Mouse (Mus musculus) liver, embryonic 16.5 days (tissue): ENCODE results near the gene Tm6sf1. TPM values are rescaled to one million over a fixed set of nuclear protein-coding genes. Genes with fewer than 3 reads are reported as not detected.

Experiments
- ATAC-seq: fragments of 200-750 bp; cut with Nextera tagmentation; 2 replicates; pipeline ENCODE4 v1.8.0; 2017; ENCODE audit warnings: low read depth, mild to moderate bottlenecking, moderate number of reproducible peaks, moderate library complexity
- H3K27ac ChIP-seq: fragments of 300-500 bp; sonication (generic); 2 replicates; pipeline ENCODE4 v1.5.1; 2014; ENCODE audit warnings: mild to moderate bottlenecking, low read length
- H3K27me3 ChIP-seq: fragments of 300-500 bp; sonication (generic); 2 replicates; pipeline ENCODE4 v1.6.1; 2014; ENCODE audit warnings: low read depth, low read length, mixed read lengths; ENCODE audit not compliant: control insufficient read depth, insufficient read depth
- H3K36me3 ChIP-seq: fragments of 300-500 bp; sonication (generic); 2 replicates; pipeline ENCODE4 v1.6.1; 2014; ENCODE audit warnings: mild to moderate bottlenecking; ENCODE audit not compliant: control insufficient read depth, insufficient read depth
- H3K4me1 ChIP-seq: fragments of 300-500 bp; sonication (generic); 2 replicates; pipeline ENCODE4 v1.6.1; 2014; ENCODE audit warnings: low read depth, low read length, mixed read lengths; ENCODE audit not compliant: control insufficient read depth
- H3K4me2 ChIP-seq: fragments of 300-500 bp; sonication (generic); 2 replicates; pipeline ENCODE4 v1.6.1; 2014; ENCODE audit warnings: low read depth, low read length, mixed read lengths
- H3K4me3 ChIP-seq: fragments of 300-500 bp; sonication (generic); 2 replicates; pipeline ENCODE4 v1.5.1; 2014; ENCODE audit warnings: low read depth, mild to moderate bottlenecking, low read length
- H3K9ac ChIP-seq: fragments of 300-500 bp; sonication (generic); 2 replicates; pipeline ENCODE4 v1.6.1; 2014; ENCODE audit warnings: low read depth, low read length
- H3K9me3 ChIP-seq: fragments of 300-500 bp; sonication (generic); replicated peaks from 2 replicates; pipeline ENCODE4 v1.6.1; 2016; ENCODE audit warnings: low read length; ENCODE audit not compliant: control insufficient read depth
- WGBS: fragments of 180-500 bp; shearing (Covaris S2); extraction: QIAGEN DNeasy Blood & Tissue Kit; methylation state at CpG from one replicate; pipeline ENCODE4 v1.1.7; 2014; ENCODE audit not compliant: insufficient replicate concordance; 5-methylcytosine and 5-hydroxymethylcytosine counted together
- polyA plus RNA-seq: library from polyadenylated mRNA; unstranded; fragments of >200 nt; fragmentation: Nextera tagmentation; extraction: Ambion mirVana; gene quantifications from 2 replicates; pipeline ENCODE4 v1.2.1, GENCODE M21; 2015

The Tm6sf1 gene
- polyA plus RNA-seq: 9.6 and 10.4 TPM in 2 replicates

DNA sequence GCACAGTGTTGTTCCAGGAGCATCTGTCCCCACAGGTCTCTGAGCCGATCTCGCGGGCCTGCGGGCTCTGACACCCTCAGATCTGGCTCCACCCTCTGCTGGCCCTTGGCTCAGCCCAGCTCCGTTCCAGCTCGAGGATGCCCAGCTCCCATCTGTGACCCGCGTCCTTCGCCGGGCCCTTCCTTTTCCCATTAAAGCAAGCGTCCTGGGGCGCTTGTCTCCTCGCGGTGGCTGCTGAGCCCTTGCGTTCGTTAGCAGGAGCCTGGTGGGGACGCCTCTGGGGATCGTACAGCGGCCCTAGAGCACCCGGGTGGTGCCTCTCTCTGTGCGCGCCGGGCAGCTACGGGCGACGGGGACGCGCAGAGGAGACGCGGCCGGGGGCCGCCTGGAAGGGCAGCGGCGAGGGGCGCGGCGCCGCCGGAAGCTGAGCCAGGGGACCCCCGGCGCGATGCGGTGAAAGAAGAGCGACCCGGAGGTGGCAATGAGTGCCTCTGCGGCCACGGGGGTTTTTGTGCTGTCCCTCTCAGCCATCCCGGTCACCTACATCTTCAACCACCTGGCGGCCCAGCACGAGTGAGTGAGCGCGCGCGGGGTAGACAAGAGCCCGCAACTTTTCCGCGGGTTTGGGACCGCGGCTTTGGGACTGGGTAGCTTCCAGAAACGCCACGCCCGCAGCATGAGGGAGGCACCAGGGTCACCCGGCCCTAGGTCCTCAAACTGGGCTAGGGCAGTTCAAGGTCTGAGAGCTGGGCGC, at the start of gene Tm6sf1:
Gene Tm6sf1 (plus strand): TSS at position 34 of the 754 bp plus-strand sequence.
- Histone ChIP-seq H3K27ac (peak within 1 kb of the TSS; percentile 8), H3K4me3 (peak within 1 kb of the TSS; percentile 54), H3K4me1 (no peaks in the 10 kb centered on the region; the same call in none of the 2 replicates), H3K9me3 (no peaks in the 10 kb centered on the region), H3K4me2 (peak within 1 kb of the TSS; percentile 49), H3K36me3 (no peaks in the 10 kb centered on the region), H3K27me3 (peaks cover 60% of the 10 kb centered on the region), H3K9ac (peak within 1 kb of the TSS; percentile 42; the same call in 1 of the 2 replicates)
- under 1% methylated on average over 64 of the region's 64 CpGs for WGBS
- no peak; the same call in 1 of the 2 replicates for ATAC-seq

- Histone ChIP-seq H3K27me3 (no peaks in the 10 kb centered on the region), H3K27ac (no peak overlapping the region), H3K4me2 (no peak overlapping the region), H3K4me1 (peaks cover 19% of the 10 kb centered on the region), H3K36me3 (no peaks in the 10 kb centered on the region), H3K9ac (no peak overlapping the region), H3K4me3 (no peak overlapping the region), H3K9me3 (no peaks in the 10 kb centered on the region)
- ATAC-seq: no peak
- 41% methylated on average over 3 of the region's 3 CpGs for WGBS
Observed at GRCm38 (mm10) chr7:81824906-81825305, 33.9 kb upstream of the Tm6sf1 start.

DNA sequence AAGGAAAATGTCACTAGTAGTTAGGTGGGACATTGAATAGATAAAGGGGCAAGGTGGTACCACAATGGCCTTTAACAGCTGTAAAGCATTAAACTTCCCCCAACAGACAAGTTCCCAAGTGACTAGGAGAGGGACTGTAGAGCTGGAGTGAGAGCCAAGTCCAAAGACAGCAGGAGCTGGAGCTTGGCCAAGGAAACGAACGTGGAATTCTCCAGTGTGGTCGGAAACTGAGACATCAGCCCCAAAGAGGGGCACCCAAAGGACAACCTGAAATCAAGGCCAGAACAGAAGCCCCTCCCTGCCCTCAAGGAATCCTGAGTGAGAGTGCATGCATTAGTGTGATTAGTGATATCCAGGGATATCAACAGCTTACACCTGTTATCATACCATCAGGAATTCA, 33.4 kb upstream of the Tm6sf1 start:
- H3K36me3 ChIP-seq: no peaks in the 10 kb centered on the region
- no peak overlapping the region for H3K4me3 ChIP-seq
- peaks cover 21% of the 10 kb centered on the region for H3K4me1 ChIP-seq
- no peak for ATAC-seq
- H3K9ac ChIP-seq: no peak overlapping the region
- H3K27ac ChIP-seq: no peak overlapping the region
- WGBS: 70% methylated on average over 3 of the region's 3 CpGs
- H3K4me2 ChIP-seq: no peak overlapping the region
- no peaks in the 10 kb centered on the region for H3K27me3 ChIP-seq
- no peaks in the 10 kb centered on the region for H3K9me3 ChIP-seq

DNA sequence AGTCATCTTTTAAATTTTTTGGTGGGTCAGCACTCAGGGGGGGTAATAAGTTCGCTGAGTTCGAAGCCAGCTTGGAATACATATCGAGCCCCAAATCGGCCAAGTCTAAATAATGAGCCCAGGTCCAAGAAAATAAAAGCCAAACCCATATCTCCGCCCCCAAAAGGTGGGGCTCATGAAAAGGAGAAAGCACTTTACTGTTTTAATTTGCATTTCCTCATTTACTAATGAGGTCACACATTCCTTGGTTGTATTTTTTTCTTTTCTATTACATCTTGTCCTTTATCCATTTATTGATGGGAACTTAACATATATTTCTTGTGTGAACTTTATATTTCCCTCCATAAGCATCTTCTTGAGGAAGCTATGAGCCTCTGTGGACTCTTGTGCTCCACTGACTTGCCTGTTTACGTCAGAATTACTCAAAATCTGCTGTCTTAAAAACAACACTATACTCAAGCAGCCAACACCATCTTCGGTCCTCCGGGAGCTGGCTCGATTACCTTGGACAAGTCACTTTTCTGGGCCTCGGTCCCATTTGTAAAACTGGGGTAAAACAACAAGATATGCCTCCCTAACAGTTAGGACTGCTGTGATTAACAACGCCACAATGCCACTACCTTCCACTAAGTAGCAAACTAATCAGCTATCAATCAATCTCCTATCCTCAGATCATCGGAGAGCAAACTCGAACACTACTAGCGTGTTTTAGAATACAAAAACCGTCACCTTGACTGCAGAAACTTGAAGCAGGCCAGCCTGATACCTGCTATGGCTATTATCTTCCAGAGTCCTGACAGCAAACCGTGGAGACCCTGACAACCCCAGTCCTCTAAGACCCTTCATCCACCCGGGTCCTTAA, 30.8 kb upstream of the Tm6sf1 start:
- ATAC-seq: no peak
- peak overlapping the region; percentile 87 for H3K27ac ChIP-seq
- no peaks in the 10 kb centered on the region for H3K9me3 ChIP-seq
- peak overlapping the region; percentile 93 for H3K4me2 ChIP-seq
- no peaks in the 10 kb centered on the region for H3K36me3 ChIP-seq
- peak overlapping the region; percentile 86 for H3K4me3 ChIP-seq
- no peaks in the 10 kb centered on the region for H3K27me3 ChIP-seq
- peaks cover 21% of the 10 kb centered on the region for H3K4me1 ChIP-seq
- WGBS: 16% methylated on average over 17 of the region's 17 CpGs
- peak overlapping the region; percentile 87 for H3K9ac ChIP-seq

GRCm38 (mm10) chr7:81828681-81829378, 30.0 kb upstream of the Tm6sf1 start:
- Histone ChIP-seq H3K9ac (peak overlapping the region; percentile 87), H3K27me3 (no peaks in the 10 kb centered on the region), H3K4me2 (peak overlapping the region; percentile 93), H3K36me3 (no peaks in the 10 kb centered on the region), H3K27ac (peak overlapping the region; percentile 87), H3K9me3 (no peaks in the 10 kb centered on the region), H3K4me3 (peak overlapping the region; percentile 86), H3K4me1 (peaks cover 21% of the 10 kb centered on the region)
- peak; percentile 62 for ATAC-seq
- WGBS: under 1% methylated on average over 68 of the region's 91 CpGs

DNA sequence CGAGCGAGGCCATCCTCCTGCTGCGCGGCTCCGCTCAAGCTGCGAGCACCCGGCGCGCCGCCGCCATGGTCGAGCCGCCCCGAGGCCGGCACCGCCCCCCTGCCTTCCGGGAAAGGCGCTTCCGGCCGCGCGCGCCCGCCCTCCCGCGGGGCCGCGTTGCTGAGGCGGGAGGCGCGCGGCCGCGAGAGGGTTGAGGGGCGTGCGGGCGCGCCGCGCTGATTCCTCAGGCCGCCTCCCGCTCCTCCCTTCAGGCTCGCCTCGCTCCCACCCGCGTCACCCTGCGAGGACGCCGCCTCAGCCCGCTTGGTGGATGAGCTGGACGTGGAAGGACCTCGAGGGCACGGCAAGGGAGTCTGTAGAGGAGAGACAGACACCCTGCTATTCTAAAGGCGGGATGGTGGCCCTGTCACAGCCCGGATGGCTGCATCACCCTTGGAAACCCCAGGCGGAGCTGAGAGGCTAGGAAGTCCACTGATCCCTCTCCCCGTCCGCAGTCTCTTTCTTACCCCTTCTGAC, 29.4 kb upstream of the Tm6sf1 start, which contains the start of gene Btbd1:
Gene Btbd1 (minus strand): TSS at position 53 of the 516 bp plus-strand sequence.
- no peaks in the 10 kb centered on the region for H3K36me3 ChIP-seq
- peak; percentile 94 for ATAC-seq
- 2% methylated on average over 44 of the region's 58 CpGs for WGBS
- H3K4me2 ChIP-seq: peak within 1 kb of the TSS; percentile 93
- H3K9ac ChIP-seq: peak within 1 kb of the TSS; percentile 87
- no peaks in the 10 kb centered on the region for H3K9me3 ChIP-seq
- H3K27ac ChIP-seq: peak within 1 kb of the TSS; percentile 87
- peak within 1 kb of the TSS; percentile 86 for H3K4me3 ChIP-seq
- peaks cover 21% of the 10 kb centered on the region for H3K4me1 ChIP-seq
- H3K27me3 ChIP-seq: no peaks in the 10 kb centered on the region

- H3K4me3 ChIP-seq: no peak overlapping the region
- no peaks in the 10 kb centered on the region for H3K9me3 ChIP-seq
- H3K9ac ChIP-seq: no peak overlapping the region
- H3K4me1 ChIP-seq: peaks cover 2% of the 10 kb centered on the region
- no peak overlapping the region for H3K4me2 ChIP-seq
- no peaks in the 10 kb centered on the region for H3K27me3 ChIP-seq
- ATAC-seq: no peak
- no peak overlapping the region for H3K27ac ChIP-seq
- no peaks in the 10 kb centered on the region for H3K36me3 ChIP-seq
Observed at GRCm38 (mm10) chr7:81834847-81835246, 24.0 kb upstream of the Tm6sf1 start.

DNA sequence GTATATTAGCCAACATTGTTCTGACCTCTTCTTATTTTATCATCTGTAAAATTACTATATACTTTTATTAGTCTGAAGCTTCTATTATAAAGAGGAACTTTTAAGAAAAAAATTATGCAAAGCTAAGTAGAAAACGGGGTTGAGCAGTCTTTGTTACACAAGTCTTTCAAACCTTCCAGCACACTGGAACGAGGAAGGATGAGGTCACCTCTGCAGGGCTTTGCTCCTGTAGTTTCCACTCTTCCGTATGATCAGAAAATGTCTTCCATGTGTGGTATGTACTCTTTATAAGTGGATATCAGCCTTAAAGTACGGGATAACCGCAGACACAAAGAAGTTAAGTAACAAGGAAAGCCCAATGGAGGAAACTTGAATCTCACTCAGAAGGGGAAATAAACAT, 23.4 kb upstream of the Tm6sf1 start:
- no peak for ATAC-seq
- no peaks in the 10 kb centered on the region for H3K36me3 ChIP-seq
- no peak overlapping the region for H3K4me3 ChIP-seq
- no peaks in the 10 kb centered on the region for H3K4me1 ChIP-seq
- H3K4me2 ChIP-seq: no peak overlapping the region
- 68% methylated on average over 5 of the region's 5 CpGs for WGBS
- H3K9ac ChIP-seq: no peak overlapping the region
- H3K9me3 ChIP-seq: no peaks in the 10 kb centered on the region
- H3K27ac ChIP-seq: no peak overlapping the region
- H3K27me3 ChIP-seq: no peaks in the 10 kb centered on the region
